Mouse (Mus musculus): ENCODE results near the gene Enah.

DNA sequence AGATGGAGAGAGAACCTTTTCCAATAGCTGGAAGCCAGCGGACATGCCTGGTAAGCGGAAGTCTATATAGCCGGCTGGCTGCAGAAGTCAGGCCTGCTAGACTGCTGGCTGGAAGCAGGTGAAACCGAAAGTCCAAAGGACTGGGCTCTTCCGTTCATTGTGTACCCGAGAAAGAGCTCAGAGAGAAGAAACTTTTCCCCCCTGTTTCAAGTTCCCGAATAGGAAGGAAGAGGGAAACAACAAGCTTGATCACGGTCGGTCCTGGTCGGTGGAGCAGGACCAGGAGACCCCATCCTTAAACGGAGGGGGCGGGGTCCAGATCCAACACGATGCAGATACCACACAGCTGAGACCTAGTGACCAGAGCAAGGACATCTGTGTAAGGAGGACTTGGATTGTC lies 167.3 kb downstream of the Enah start:
- TF ChIP-seq CTCF (IDR thresholded peaks at IDR 0.05; ENCODE audit: low read depth, low read length) = no peak
- TF ChIP-seq POLR2A (IDR thresholded peaks at IDR 0.05; ENCODE audit: extremely low read depth, insufficient read depth, low read length) = no peak
